Mouse (Mus musculus) C2C12 (cell line): ENCODE measurements around the gene H2afb3. TPM values are rescaled to one million over a fixed set of nuclear protein-coding genes. Genes with fewer than 3 reads are reported as not detected.

Experiments used
- H3K27me3 ChIP-seq: one replicate; pipeline ENCODE4 v1.6.1; 2011; ENCODE audit not compliant: control insufficient read depth, insufficient read depth, insufficient read length
- H3K36me3 ChIP-seq: one replicate; pipeline ENCODE4 v1.6.1; 2011; ENCODE audit not compliant: control insufficient read depth, insufficient read depth
- H3K4me3 ChIP-seq: one replicate; pipeline ENCODE4 v1.5.1; 2011; ENCODE audit warnings: mild to moderate bottlenecking, control low read depth; ENCODE audit not compliant: poor library complexity, insufficient read depth, severe bottlenecking
- H3K79me2 ChIP-seq: one replicate; pipeline ENCODE4 v1.6.1; 2011; ENCODE audit not compliant: control insufficient read depth, insufficient read depth
- H3K79me3 ChIP-seq: one replicate; pipeline ENCODE4 v1.6.1; 2011; ENCODE audit warnings: low read depth, control low read depth
- H3ac ChIP-seq: one replicate; pipeline ENCODE3; 2011; ENCODE audit warnings: low read depth; ENCODE audit not compliant: control insufficient read depth, insufficient read length
- CEBPB ChIP-seq: IDR thresholded peaks from one replicate; pipeline ENCODE4 v1.6.1; 2011; ENCODE audit warnings: low read depth, mild to moderate bottlenecking, control low read depth, moderate library complexity
- CTCF ChIP-seq: IDR thresholded peaks from one replicate; pipeline ENCODE4 v1.5.1; 2011; ENCODE audit not compliant: control insufficient read depth, insufficient read depth, insufficient read length
- FOSL1 ChIP-seq: IDR thresholded peaks from one replicate; pipeline ENCODE4 v1.8.0; 2011; ENCODE audit warnings: mild to moderate bottlenecking, low read length; ENCODE audit not compliant: poor library complexity, insufficient read depth, severe bottlenecking
- MAX ChIP-seq: IDR thresholded peaks from one replicate; pipeline ENCODE4 v1.6.1; 2011; ENCODE audit warnings: mild to moderate bottlenecking, control low read depth
- MYOD1 ChIP-seq: IDR thresholded peaks from one replicate; pipeline ENCODE4 v1.6.1; 2011; ENCODE audit warnings: low read depth; ENCODE audit not compliant: control insufficient read depth, insufficient read length
- MYOG ChIP-seq: IDR thresholded peaks from one replicate; pipeline ENCODE4 v1.6.1; 2011; ENCODE audit not compliant: control insufficient read depth, insufficient read length; ENCODE audit errors: extremely low read depth
- USF1 ChIP-seq: IDR thresholded peaks from one replicate; pipeline ENCODE4 v1.6.1; 2011; ENCODE audit warnings: low read depth, mild to moderate bottlenecking, control low read depth, moderate library complexity
- polyA plus RNA-seq: library from polyadenylated mRNA; unstranded; fragments of >200 nt; fragmentation: generic; extraction: Trizol; gene quantifications from one replicate; pipeline ENCODE4 v1.2.1, GENCODE M21; 2012; ENCODE audit warnings: missing spikeins

Gene H2afb3
- polyA plus RNA-seq, 1 experiment: not detected

DNA sequence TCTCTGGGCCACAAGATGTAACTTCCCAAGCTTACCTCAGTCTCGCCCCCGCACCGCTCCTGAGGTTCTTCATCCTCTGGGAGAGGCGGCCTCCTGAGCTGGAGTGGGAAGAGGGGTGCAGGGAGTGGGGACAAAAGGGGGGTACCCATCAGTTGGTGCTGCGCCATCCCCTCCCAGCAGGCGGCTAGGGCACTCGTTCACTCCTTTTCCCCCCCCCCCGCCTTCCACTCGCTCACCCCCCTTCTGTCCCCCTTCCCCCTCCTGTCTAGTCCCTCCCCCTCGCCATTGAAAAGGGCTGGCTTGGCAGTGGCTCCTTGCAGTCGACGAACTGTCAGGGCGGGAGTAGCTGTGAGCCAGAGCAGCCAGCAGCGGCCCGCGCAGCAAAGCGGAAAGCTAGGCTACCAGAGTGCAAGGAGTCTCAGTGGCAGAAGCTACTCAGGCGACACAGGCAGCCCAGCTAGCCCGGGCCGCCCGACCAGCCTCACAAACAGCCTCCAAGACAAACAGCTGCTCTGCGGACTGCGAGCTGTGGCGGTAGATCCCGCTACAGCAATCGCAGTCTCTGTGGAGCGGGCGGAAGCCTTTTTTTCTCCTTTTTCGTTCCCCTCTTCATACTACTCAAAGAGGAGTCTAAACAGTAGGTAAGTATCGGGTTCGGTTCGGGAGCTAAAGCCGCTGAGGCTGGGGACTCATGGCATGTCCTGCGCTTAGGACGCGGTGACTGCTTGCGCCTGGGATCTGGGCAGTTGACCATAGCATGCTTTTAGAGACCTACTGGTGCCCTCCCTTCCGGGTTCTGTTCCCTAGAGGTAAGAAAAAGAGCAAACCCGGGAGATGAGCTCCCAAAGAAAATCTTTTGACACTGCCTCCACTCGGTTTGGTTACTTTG, 22.6 kb downstream of the H2afb3 start, which contains the start of gene Pcdh11x:
Gene Pcdh11x, plus strand, starts transcription at position 249 of the 889 bp plus-strand sequence.
- no peaks in the 10 kb centered on the region for H3K79me2 ChIP-seq
- no peaks in the 10 kb centered on the region for H3K36me3 ChIP-seq
- H3K27me3 ChIP-seq: no peaks in the 10 kb centered on the region
- H3K4me3 ChIP-seq: no peak within 1 kb of the TSS
- TF ChIP-seq USF1: no peak
- H3K79me3 ChIP-seq: no peaks in the 10 kb centered on the region
- H3ac ChIP-seq: no peak within 1 kb of the TSS

DNA sequence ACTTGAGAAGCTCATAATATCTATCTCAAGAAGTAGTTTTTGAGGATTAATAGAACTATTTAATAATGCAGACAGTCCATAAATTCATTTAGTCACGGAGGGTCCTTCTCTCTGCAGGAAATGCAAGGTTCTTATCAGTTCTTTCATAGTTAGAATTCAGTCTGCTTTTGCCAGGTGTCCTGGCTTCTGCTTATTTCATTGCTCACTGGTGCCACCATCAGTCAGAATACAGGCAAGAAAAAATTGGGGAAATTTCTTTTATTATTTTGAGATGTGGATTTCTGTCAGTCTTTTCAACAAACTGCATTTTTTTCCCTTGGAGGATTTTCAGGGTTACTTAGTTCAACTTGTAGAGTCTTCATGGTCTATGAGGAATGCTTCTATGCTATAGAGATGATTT, 25.4 kb downstream of the H2afb3 start:
- TF ChIP-seq MAX: no peak
- TF ChIP-seq USF1: no peak
- no peak for TF ChIP-seq MYOG
- no peak for TF ChIP-seq FOSL1
- TF ChIP-seq MYOD1: no peak
- no peak for TF ChIP-seq CEBPB
- TF ChIP-seq CTCF: no peak
- no peaks in the 10 kb centered on the region for H3K79me2 ChIP-seq
- no peak overlapping the region for H3ac ChIP-seq
- H3K4me3 ChIP-seq: no peak overlapping the region
- no peaks in the 10 kb centered on the region for H3K79me3 ChIP-seq
- no peaks in the 10 kb centered on the region for H3K27me3 ChIP-seq
- no peaks in the 10 kb centered on the region for H3K36me3 ChIP-seq

DNA sequence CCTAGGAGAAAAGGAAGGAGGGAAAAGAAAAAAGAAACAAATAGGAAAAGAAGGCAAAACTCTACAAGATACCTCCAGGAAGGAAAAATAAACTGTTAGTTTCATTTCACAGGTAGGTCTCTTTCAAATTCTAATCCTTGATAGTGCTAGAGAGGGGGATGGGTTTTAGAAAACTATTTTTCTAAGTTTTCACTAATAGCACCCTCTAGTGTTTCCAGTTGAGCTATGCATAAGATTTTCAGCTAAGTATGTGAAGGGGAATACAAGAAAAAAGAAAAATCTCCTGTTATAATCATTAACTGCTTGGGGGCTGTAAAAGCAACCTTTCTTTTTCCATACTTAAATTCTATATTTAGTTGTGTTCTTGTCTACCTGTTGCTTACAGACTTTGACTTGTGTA, 27.4 kb downstream of the H2afb3 start:
- Histone ChIP-seq H3ac (no peak overlapping the region), H3K36me3 (no peaks in the 10 kb centered on the region), H3K79me2 (no peaks in the 10 kb centered on the region), H3K4me3 (no peak overlapping the region), H3K27me3 (no peaks in the 10 kb centered on the region), H3K79me3 (no peaks in the 10 kb centered on the region)
- TF ChIP-seq MYOD1 (no peak), USF1 (no peak), FOSL1 (no peak), MAX (no peak), CTCF (no peak), MYOG (no peak), CEBPB (no peak)

Other genes with a start within 250 kb of the H2afb3 start
- gene Pcdh11x, start 22.8 kb downstream of the H2afb3 start, polyA plus RNA-seq: not detected